Mouse (Mus musculus) duodenum, adult 2 months (tissue): ENCODE measurements around the gene Kcnj13. TPM values are rescaled to one million over a fixed set of nuclear protein-coding genes. Genes with fewer than 3 reads are reported as not detected.

ENCODE experiments used
- polyA plus RNA-seq: library from polyadenylated mRNA; depleted of rRNA; stranded (reverse); fragments of >200 nt; gene quantifications from 2 replicates; pipeline ENCODE4 v1.2.3, GENCODE M21; 2012; ENCODE audit warnings: low replicate concordance; rRNA removed

The Kcnj13 gene
- 0.11 TPM in 1 of 2 replicates, not detected in the other for polyA plus RNA-seq

GRCm38 (mm10) chr1:87394594-87394993, at the start of gene Kcnj13:
Kcnj13 (minus strand) TSS chr1:87394729.

Other genes with a start within 250 kb of the Kcnj13 start
- 9.5 TPM in 1 of 2 replicates, not detected in the other for gene Ecel1, start 238.2 kb downstream of the Kcnj13 start, polyA plus RNA-seq
- gene Prss56, start 211.4 kb downstream of the Kcnj13 start, polyA plus RNA-seq, result not detected in 2 replicates
- not detected in 2 replicates for gene Chrnd, start 204.1 kb downstream of the Kcnj13 start, polyA plus RNA-seq
- gene Chrng, start 190.1 kb downstream of the Kcnj13 start, polyA plus RNA-seq, result not detected in 2 replicates
- gene Eif4e2, start 180.8 kb downstream of the Kcnj13 start, polyA plus RNA-seq, result 18.7 and 24.3 TPM in 2 replicates
- gene Efhd1, start 130.4 kb downstream of the Kcnj13 start, polyA plus RNA-seq, result 0.20 and 0.57 TPM in 2 replicates
- 15.2 and 15.6 TPM in 2 replicates for gene Gigyf2, start 67.7 kb downstream of the Kcnj13 start, polyA plus RNA-seq
- gene Snorc, start 75.5 kb upstream of the Kcnj13 start, polyA plus RNA-seq, result not detected in 2 replicates
- 1.0 and 1.1 TPM in 2 replicates for gene Neu2, start 115.2 kb upstream of the Kcnj13 start, polyA plus RNA-seq
- 10.7 and 18.7 TPM in 2 replicates for gene Ngef, start 179.1 kb upstream of the Kcnj13 start, polyA plus RNA-seq
- 13.8 and 16.4 TPM in 2 replicates for gene Inpp5d, start 225.6 kb upstream of the Kcnj13 start, polyA plus RNA-seq